Mouse (Mus musculus) intestine, embryonic 14.5 days (tissue): ENCODE results near the gene Fam107b. TPM values are rescaled to one million over a fixed set of nuclear protein-coding genes. Genes with fewer than 3 reads are reported as not detected.
"Not testable (repeated sequence)": the region's sequence is repeated elsewhere in the genome, so short reads cannot be mapped to it uniquely, and the experiment has no call there.

Source experiments
- ATAC-seq: fragments of 200-750 bp; cut with Nextera tagmentation; replicated peaks from 2 replicates; pipeline ENCODE4 v1.8.0; 2017; ENCODE audit warnings: low read depth, moderate number of reproducible peaks, moderate TSS enrichment, moderate library complexity; ENCODE audit not compliant: low FRiP score, low TSS enrichment
- DNase-seq: peaks from one replicate; pipeline ENCODE4 v3.0.0-alpha.2; 2018; ENCODE audit warnings: low spot score
- H3K27ac ChIP-seq: fragments of 300-500 bp; sonication (generic); 2 replicates; pipeline ENCODE4 v1.5.1; 2014; ENCODE audit warnings: low read depth, mild to moderate bottlenecking, control low read depth
- H3K27me3 ChIP-seq: fragments of 300-500 bp; sonication (generic); replicated peaks from 2 replicates; pipeline ENCODE4 v1.6.1; 2014; ENCODE audit warnings: low read length, control low read depth; ENCODE audit not compliant: control insufficient read depth, insufficient read depth
- H3K36me3 ChIP-seq: fragments of 300-500 bp; sonication (generic); 2 replicates; pipeline ENCODE4 v1.6.1; 2014; ENCODE audit warnings: low read length, control low read depth; ENCODE audit not compliant: control insufficient read depth, insufficient read depth
- H3K4me1 ChIP-seq: fragments of 300-500 bp; sonication (generic); replicated peaks from 2 replicates; pipeline ENCODE4 v1.6.1; 2014; ENCODE audit warnings: low read length, control low read depth, mixed read lengths; ENCODE audit not compliant: control insufficient read depth, insufficient read depth
- H3K4me2 ChIP-seq: fragments of 300-500 bp; sonication (generic); 2 replicates; pipeline ENCODE4 v1.6.1; 2014; ENCODE audit warnings: low read length
- H3K4me3 ChIP-seq: fragments of 300-500 bp; sonication (generic); 2 replicates; pipeline ENCODE4 v1.5.1; 2014; ENCODE audit warnings: low read depth, low read length, control low read depth, mixed read lengths
- H3K9ac ChIP-seq: fragments of 300-500 bp; sonication (generic); 2 replicates; pipeline ENCODE4 v1.6.1; 2014; ENCODE audit warnings: mild to moderate bottlenecking, low read length
- H3K9me3 ChIP-seq: fragments of 300-500 bp; sonication (generic); 2 replicates; pipeline ENCODE4 v1.6.1; 2016; ENCODE audit warnings: low read length, control low read depth; ENCODE audit not compliant: control insufficient read depth
- WGBS: fragments of 180-500 bp; shearing (Covaris S2); extraction: QIAGEN DNeasy Blood & Tissue Kit; methylation state at CpG from one replicate; pipeline ENCODE4 v1.1.7; 2014; 5-methylcytosine and 5-hydroxymethylcytosine counted together
- polyA plus RNA-seq: library from polyadenylated mRNA; unstranded; fragments of >200 nt; fragmentation: Nextera tagmentation; extraction: Ambion mirVana; gene quantifications from 2 replicates; pipeline ENCODE4 v1.2.1, GENCODE M21; 2014

The Fam107b gene
- polyA plus RNA-seq, 1 experiment from 2014 or later: 61.2 TPM

DNA sequence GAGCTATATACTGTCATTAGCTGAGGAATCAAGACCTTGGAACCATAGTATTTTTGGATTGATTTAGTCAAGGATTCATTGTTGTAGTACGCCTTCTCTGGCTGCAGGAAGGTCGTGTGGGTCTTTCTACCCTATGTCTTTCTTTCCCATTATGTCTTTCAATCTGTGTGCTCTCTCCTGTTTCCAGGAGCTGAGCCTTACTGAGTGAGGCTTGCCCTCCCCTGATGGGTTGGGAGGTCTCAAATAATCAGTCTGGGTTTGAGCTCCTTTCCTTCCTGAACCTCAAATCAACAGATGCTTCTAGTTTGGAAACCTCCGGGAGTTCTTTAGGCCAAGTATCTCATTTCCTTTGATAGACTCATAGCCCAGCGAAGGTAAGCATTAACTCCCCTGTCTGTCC is 119.9 kb downstream of the Fam107b start:
- Histone ChIP-seq H3K27me3 (no peaks in the 10 kb centered on the region), H3K27ac (no peak overlapping the region), H3K4me3 (no peak overlapping the region), H3K4me1 (no peaks in the 10 kb centered on the region), H3K36me3 (no peaks in the 10 kb centered on the region), H3K4me2 (no peak overlapping the region), H3K9me3 (no peaks in the 10 kb centered on the region), H3K9ac (no peak overlapping the region)
- no peak for DNase-seq
- 79% methylated on average over 4 of the region's 4 CpGs for whole genome bisulfite sequencing
- no peak for ATAC-seq

- no peak for ATAC-seq
Observed at GRCm38 (mm10) chr2:3692833-3693232, 122.5 kb downstream of the Fam107b start.

DNA sequence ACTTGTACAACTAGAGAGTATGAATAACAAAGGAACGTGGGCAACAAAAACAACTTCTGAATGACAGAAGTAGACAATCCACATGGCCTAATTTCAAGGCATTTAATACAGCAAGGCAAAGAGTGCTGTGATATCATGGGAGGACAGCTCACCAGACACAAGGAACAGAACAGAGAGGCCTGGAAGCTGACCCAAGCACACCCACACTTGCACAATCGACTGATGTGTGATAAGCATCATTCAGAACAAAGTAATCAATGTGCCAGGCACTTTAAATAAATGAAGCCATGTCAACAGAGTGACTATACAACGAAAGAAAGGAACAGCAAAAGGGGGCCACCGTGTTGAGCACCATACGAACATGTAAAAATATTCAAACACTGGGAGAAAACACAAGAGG is 125.6 kb downstream of the Fam107b start:
- Histone ChIP-seq H3K36me3 (no peaks in the 10 kb centered on the region), H3K27ac (no peak overlapping the region), H3K9me3 (no peaks in the 10 kb centered on the region), H3K9ac (no peak overlapping the region), H3K4me3 (no peak overlapping the region), H3K4me1 (no peaks in the 10 kb centered on the region), H3K4me2 (no peak overlapping the region), H3K27me3 (no peaks in the 10 kb centered on the region)
- WGBS: 82% methylated on average over 5 of the region's 5 CpGs
- ATAC-seq (no peak), DNase-seq (no peak)

More at GRCm38 (mm10) chr2:3692833-3693232, 122.5 kb downstream of the Fam107b start:
- no peaks in the 10 kb centered on the region for H3K36me3 ChIP-seq
- H3K27me3 ChIP-seq: no peaks in the 10 kb centered on the region
- H3K27ac ChIP-seq: no peak overlapping the region
- no peak overlapping the region for H3K4me2 ChIP-seq
- H3K9ac ChIP-seq: no peak overlapping the region
- no peak for DNase-seq
- 87% methylated on average over 2 of the region's 2 CpGs for WGBS
- H3K4me3 ChIP-seq: no peak overlapping the region
- no peaks in the 10 kb centered on the region for H3K9me3 ChIP-seq
- H3K4me1 ChIP-seq: no peaks in the 10 kb centered on the region

- Histone ChIP-seq H3K4me2 (no peak overlapping the region), H3K36me3 (no peaks in the 10 kb centered on the region), H3K27me3 (no peaks in the 10 kb centered on the region), H3K9ac (no peak overlapping the region), H3K4me1 (no peaks in the 10 kb centered on the region), H3K9me3 (no peaks in the 10 kb centered on the region), H3K4me3 (no peak overlapping the region), H3K27ac (no peak overlapping the region)
- ATAC-seq (no peak), DNase-seq (no peak)
- 55% methylated on average over 1 of the region's 1 CpGs for WGBS
Observed at GRCm38 (mm10) chr2:3700368-3700767, 130.1 kb downstream of the Fam107b start.

DNA sequence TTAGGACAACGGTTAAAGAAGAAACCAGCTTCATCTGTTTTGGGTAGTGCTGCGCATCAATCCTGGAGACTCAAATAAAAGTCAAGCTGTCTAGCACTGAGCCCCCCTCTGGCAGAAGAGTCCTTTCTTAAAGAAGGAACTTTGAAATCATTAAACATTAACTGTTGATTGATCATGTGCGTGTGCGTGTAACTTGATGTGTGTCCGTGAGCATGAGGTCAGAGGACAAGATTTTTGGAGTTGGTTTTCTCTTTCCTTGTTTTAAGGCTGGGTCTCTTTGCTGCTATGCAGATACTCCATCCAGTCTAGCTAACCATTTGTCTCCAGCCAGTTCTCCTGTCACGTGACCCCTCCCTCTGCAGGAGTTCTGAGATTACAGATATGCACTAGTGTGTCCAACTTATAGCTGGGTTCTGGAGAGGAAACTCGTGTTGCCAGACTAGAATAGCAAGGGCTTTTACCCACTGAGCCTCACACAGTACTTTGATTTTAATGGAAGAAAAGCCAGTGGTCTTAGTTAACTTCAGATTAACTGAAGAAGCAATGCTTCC is 132.4 kb downstream of the Fam107b start:
- no peak for ATAC-seq
- 76% methylated on average over 7 of the region's 7 CpGs for WGBS

GRCm38 (mm10) chr2:3703806-3704205 is 133.5 kb downstream of the Fam107b start:
- DNase-seq: no peak
- Histone ChIP-seq H3K27me3 (no peaks in the 10 kb centered on the region), H3K9me3 (no peaks in the 10 kb centered on the region), H3K4me3 (no peak overlapping the region), H3K36me3 (no peaks in the 10 kb centered on the region), H3K4me1 (no peaks in the 10 kb centered on the region), H3K27ac (no peak overlapping the region), H3K4me2 (no peak overlapping the region), H3K9ac (no peak overlapping the region)
- WGBS: 75% methylated on average over 2 of the region's 2 CpGs
- ATAC-seq: no peak

More for the DNA sequence above, 132.4 kb downstream of the Fam107b start:
- no peak overlapping the region for H3K9ac ChIP-seq
- H3K4me3 ChIP-seq: no peak overlapping the region
- H3K27ac ChIP-seq: no peak overlapping the region
- no peaks in the 10 kb centered on the region for H3K36me3 ChIP-seq
- H3K9me3 ChIP-seq: no peaks in the 10 kb centered on the region
- no peak overlapping the region for H3K4me2 ChIP-seq
- no peaks in the 10 kb centered on the region for H3K4me1 ChIP-seq
- DNase-seq: no peak
- H3K27me3 ChIP-seq: no peaks in the 10 kb centered on the region

GRCm38 (mm10) chr2:3704311-3705162 is 134.2 kb downstream of the Fam107b start:
- H3K4me1 ChIP-seq: no peaks in the 10 kb centered on the region
- H3K27me3 ChIP-seq: no peaks in the 10 kb centered on the region
- H3K36me3 ChIP-seq: no peaks in the 10 kb centered on the region
- H3K27ac ChIP-seq: no peak overlapping the region; the same call in none of the 2 replicates
- no peaks in the 10 kb centered on the region for H3K9me3 ChIP-seq
- no peak overlapping the region for H3K4me2 ChIP-seq
- H3K9ac ChIP-seq: no peak overlapping the region
- 66% methylated on average over 9 of the region's 9 CpGs for WGBS
- DNase-seq (no peak), ATAC-seq (no peak)
- H3K4me3 ChIP-seq: no peak overlapping the region

DNA sequence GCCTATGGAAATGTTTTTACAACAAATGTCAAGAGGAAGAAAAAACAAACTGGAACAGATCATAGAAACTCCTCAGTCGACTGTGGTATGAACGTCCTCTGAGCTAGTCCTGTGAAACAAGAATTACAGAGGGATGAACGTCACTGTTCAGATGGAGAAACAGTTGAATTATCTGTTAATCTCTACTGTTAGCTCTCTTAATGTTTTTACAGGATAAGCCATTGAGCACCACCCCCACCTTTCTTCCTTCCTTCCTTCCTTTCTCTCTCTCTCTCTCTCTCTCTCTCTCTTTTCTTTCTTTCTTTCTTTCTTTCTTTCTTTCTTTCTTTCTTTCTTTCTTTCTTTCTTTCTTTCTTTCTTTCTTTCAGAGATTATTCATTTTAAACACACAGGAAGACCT is 135.0 kb downstream of the Fam107b start:
- H3K36me3 ChIP-seq, ATAC-seq, H3K9me3 ChIP-seq, H3K4me2 ChIP-seq, H3K4me1 ChIP-seq, H3K27ac ChIP-seq, H3K9ac ChIP-seq, H3K27me3 ChIP-seq, DNase-seq, H3K4me3 ChIP-seq: not testable (repeated sequence)
- WGBS: 25% methylated on average over 3 of the region's 3 CpGs

- no peak overlapping the region for H3K4me3 ChIP-seq
Observed at GRCm38 (mm10) chr2:3707236-3707635, 136.9 kb downstream of the Fam107b start.

More at GRCm38 (mm10) chr2:3707236-3707635, 136.9 kb downstream of the Fam107b start:
- H3K4me2 ChIP-seq: no peak overlapping the region
- ATAC-seq (no peak), DNase-seq (no peak)
- no peak overlapping the region for H3K27ac ChIP-seq
- H3K36me3 ChIP-seq: no peaks in the 10 kb centered on the region
- H3K9ac ChIP-seq: no peak overlapping the region
- WGBS: 91% methylated on average over 1 of the region's 1 CpGs
- H3K27me3 ChIP-seq: no peaks in the 10 kb centered on the region
- H3K9me3 ChIP-seq: no peaks in the 10 kb centered on the region
- H3K4me1 ChIP-seq: no peaks in the 10 kb centered on the region
